Mouse (Mus musculus) right cerebral cortex, postnatal 14 days (tissue): ENCODE results near the gene Dennd6b.

ENCODE experiments used
- DNase-seq: peaks from one replicate; pipeline ENCODE4 v3.0.0; 2022

Gene Dennd6b

GRCm38 (mm10) chr15:89196313-89196706 is at the start of gene Dennd6b:
Gene Dennd6b, minus strand, starts transcription at chr15:89196496.
- DNase-seq: peak; percentile 97

- DNase-seq: no peak
Measured at GRCm38 (mm10) chr15:89241025-89241424, 44.7 kb upstream of the Dennd6b start.

GRCm38 (mm10) chr15:89239751-89240392 is 43.6 kb upstream of the Dennd6b start:
- no peak for DNase-seq

- DNase-seq: no peak
Measured at GRCm38 (mm10) chr15:89234052-89234451, 37.8 kb upstream of the Dennd6b start.

GRCm38 (mm10) chr15:89233586-89233985 is 37.3 kb upstream of the Dennd6b start:
- no peak for DNase-seq

- DNase-seq: no peak
Measured at GRCm38 (mm10) chr15:89215611-89216233, 19.4 kb upstream of the Dennd6b start.

- DNase-seq: no peak
Measured at GRCm38 (mm10) chr15:89214953-89215352, 18.7 kb upstream of the Dennd6b start.

GRCm38 (mm10) chr15:89213517-89213916 is 17.2 kb upstream of the Dennd6b start:
- no peak for DNase-seq

GRCm38 (mm10) chr15:89212495-89212894 is 16.2 kb upstream of the Dennd6b start:
- DNase-seq: no peak

- DNase-seq: no peak
Measured at GRCm38 (mm10) chr15:89211716-89212461, 15.6 kb upstream of the Dennd6b start.

GRCm38 (mm10) chr15:89210915-89211715 is 14.8 kb upstream of the Dennd6b start, which contains the start of gene Ppp6r2:
Gene Ppp6r2, plus strand, starts transcription at chr15:89211553.
- DNase-seq: peak; percentile 82

GRCm38 (mm10) chr15:89209886-89210761 is 13.8 kb upstream of the Dennd6b start:
- peak; percentile 89 for DNase-seq

GRCm38 (mm10) chr15:89207457-89207856 is 11.2 kb upstream of the Dennd6b start:
- no peak for DNase-seq

GRCm38 (mm10) chr15:89197056-89197455 is 760 bp upstream of the Dennd6b start:
- DNase-seq: no peak

GRCm38 (mm10) chr15:89195690-89196312 is 495 bp downstream of the Dennd6b start:
- DNase-seq: peak; percentile 94

GRCm38 (mm10) chr15:89195261-89195681 is 1.0 kb downstream of the Dennd6b start:
- no peak for DNase-seq

- DNase-seq: no peak
Measured at GRCm38 (mm10) chr15:89184937-89185227, 11.4 kb downstream of the Dennd6b start.

GRCm38 (mm10) chr15:89184141-89184936 is 12.0 kb downstream of the Dennd6b start:
- DNase-seq: no peak

GRCm38 (mm10) chr15:89182842-89183241 is 13.5 kb downstream of the Dennd6b start:
- no peak for DNase-seq

- no peak for DNase-seq
Measured at GRCm38 (mm10) chr15:89182328-89182741, 14.0 kb downstream of the Dennd6b start.
